Mouse (Mus musculus) midbrain, embryonic 16.5 days (tissue): ENCODE measurements around the gene Vps26c. TPM values are rescaled to one million over a fixed set of nuclear protein-coding genes. Genes with fewer than 3 reads are reported as not detected.

Experiments used
- ATAC-seq: fragments of 200-750 bp; cut with Nextera tagmentation; 2 replicates; pipeline ENCODE4 v1.8.0; 2017; ENCODE audit warnings: moderate TSS enrichment
- H3K27ac ChIP-seq: fragments of 300-500 bp; sonication (generic); 2 replicates; pipeline ENCODE4 v1.5.1; 2014; ENCODE audit warnings: mild to moderate bottlenecking, low read length, mixed read lengths
- H3K27me3 ChIP-seq: fragments of 300-500 bp; sonication (generic); 2 replicates; pipeline ENCODE4 v1.6.1; 2014; ENCODE audit warnings: low read depth, low read length, mixed read lengths; ENCODE audit not compliant: control insufficient read depth, insufficient read depth
- H3K36me3 ChIP-seq: fragments of 300-500 bp; sonication (generic); 2 replicates; pipeline ENCODE4 v1.6.1; 2014; ENCODE audit warnings: mild to moderate bottlenecking, low read length, moderate library complexity, mixed read lengths; ENCODE audit not compliant: control insufficient read depth, insufficient read depth
- H3K4me1 ChIP-seq: fragments of 300-500 bp; sonication (generic); 2 replicates; pipeline ENCODE4 v1.6.1; 2014; ENCODE audit warnings: mild to moderate bottlenecking, low read length, mixed read lengths; ENCODE audit not compliant: control insufficient read depth, insufficient read depth
- H3K4me2 ChIP-seq: fragments of 300-500 bp; sonication (generic); 2 replicates; pipeline ENCODE4 v1.6.1; 2014; ENCODE audit warnings: mild to moderate bottlenecking, low read length, mixed read lengths
- H3K4me3 ChIP-seq: fragments of 300-500 bp; sonication (generic); 2 replicates; pipeline ENCODE4 v1.5.1; 2014; ENCODE audit warnings: low read depth, mild to moderate bottlenecking, low read length, moderate library complexity, mixed read lengths
- H3K9ac ChIP-seq: fragments of 300-500 bp; sonication (generic); 2 replicates; pipeline ENCODE4 v1.6.1; 2014; ENCODE audit warnings: low read depth, low read length, mixed read lengths
- H3K9me3 ChIP-seq: fragments of 300-500 bp; sonication (generic); replicated peaks from 2 replicates; pipeline ENCODE4 v1.6.1; 2014; ENCODE audit warnings: mild to moderate bottlenecking, low read length, mixed read lengths; ENCODE audit not compliant: control insufficient read depth, poor library complexity, severe bottlenecking
- WGBS: fragments of 180-500 bp; shearing (Covaris S2); extraction: QIAGEN DNeasy Blood & Tissue Kit; methylation state at CpG from one replicate; pipeline ENCODE4 v1.1.7; 2014; 5-methylcytosine and 5-hydroxymethylcytosine counted together
- polyA plus RNA-seq: library from polyadenylated mRNA; unstranded; fragments of >200 nt; fragmentation: Nextera tagmentation; extraction: Ambion mirVana; gene quantifications from 2 replicates; pipeline ENCODE4 v1.2.1, GENCODE M21; 2015

The Vps26c gene
- polyA plus RNA-seq, 1 experiment from 2014 or later = 83.5 TPM

GRCm38 (mm10) chr16:94536417-94537158 lies 10.0 kb upstream of the Vps26c start:
- H3K9me3 ChIP-seq = no peaks in the 10 kb centered on the region
- H3K4me1 ChIP-seq = no peaks in the 10 kb centered on the region
- no peak overlapping the region for H3K27ac ChIP-seq
- H3K36me3 ChIP-seq = no peaks in the 10 kb centered on the region
- no peak overlapping the region for H3K4me2 ChIP-seq
- no peak overlapping the region for H3K9ac ChIP-seq
- H3K4me3 ChIP-seq = no peak overlapping the region
- ATAC-seq = no peak
- WGBS = 91% methylated on average over 7 of the region's 7 CpGs
- H3K27me3 ChIP-seq = no peaks in the 10 kb centered on the region

DNA sequence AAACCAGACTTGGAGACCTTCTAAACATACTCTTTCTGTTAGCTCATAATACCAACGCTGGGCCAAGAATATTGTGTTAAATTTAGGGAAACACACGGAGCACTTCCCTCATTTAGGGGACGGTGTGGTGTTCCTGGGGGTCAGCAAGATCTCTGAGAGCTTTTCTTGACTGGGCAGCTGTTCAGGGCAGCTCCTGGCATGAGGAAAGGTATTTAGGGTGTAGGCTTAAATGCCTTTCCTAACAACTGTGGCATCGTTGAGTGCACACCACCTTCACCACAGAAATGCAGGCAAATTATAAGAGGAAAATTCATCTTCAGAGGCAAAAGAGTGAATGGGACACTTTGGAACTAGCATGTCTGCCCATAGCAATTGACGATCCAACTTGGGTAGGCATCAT lies 9.1 kb upstream of the Vps26c start:
- no peak for ATAC-seq
- Histone ChIP-seq H3K9me3 (no peaks in the 10 kb centered on the region), H3K27ac (no peak overlapping the region), H3K36me3 (no peaks in the 10 kb centered on the region), H3K27me3 (no peaks in the 10 kb centered on the region), H3K4me2 (no peak overlapping the region), H3K9ac (no peak overlapping the region), H3K4me3 (no peak overlapping the region), H3K4me1 (no peaks in the 10 kb centered on the region)
- 91% methylated on average over 5 of the region's 5 CpGs for WGBS

DNA sequence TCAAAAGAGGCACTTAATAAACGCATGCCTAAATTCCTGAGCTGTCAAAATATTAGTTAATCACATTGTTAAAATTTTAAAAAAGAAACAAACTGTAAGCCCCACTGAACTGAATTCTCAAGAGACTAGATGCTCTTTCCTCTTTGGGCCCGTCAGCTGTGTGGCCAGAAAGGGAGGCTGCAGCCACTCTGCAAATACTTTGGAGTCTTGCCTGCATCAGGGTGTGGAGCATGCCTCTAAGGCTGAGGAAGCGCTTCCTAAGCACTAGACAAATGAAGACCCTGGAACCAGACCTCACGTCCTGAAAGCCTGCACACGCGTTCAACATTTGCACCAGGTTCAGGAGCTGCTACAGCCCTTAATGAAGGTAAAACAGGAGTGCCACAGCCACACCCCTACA lies 7.0 kb upstream of the Vps26c start:
- H3K4me1 ChIP-seq = no peaks in the 10 kb centered on the region
- H3K4me3 ChIP-seq = no peak overlapping the region
- H3K4me2 ChIP-seq = no peak overlapping the region
- ATAC-seq = no peak
- no peaks in the 10 kb centered on the region for H3K36me3 ChIP-seq
- H3K9ac ChIP-seq = no peak overlapping the region
- H3K27ac ChIP-seq = no peak overlapping the region
- H3K27me3 ChIP-seq = no peaks in the 10 kb centered on the region
- no peaks in the 10 kb centered on the region for H3K9me3 ChIP-seq
- 89% methylated on average over 6 of the region's 6 CpGs for WGBS

GRCm38 (mm10) chr16:94531268-94531667 lies 4.6 kb upstream of the Vps26c start:
- H3K27ac ChIP-seq = no peak overlapping the region
- H3K36me3 ChIP-seq = no peaks in the 10 kb centered on the region
- peaks cover 8% of the 10 kb centered on the region for H3K4me1 ChIP-seq
- ATAC-seq = no peak
- H3K27me3 ChIP-seq = no peaks in the 10 kb centered on the region
- H3K4me2 ChIP-seq = no peak overlapping the region
- 85% methylated on average over 4 of the region's 4 CpGs for WGBS
- no peak overlapping the region for H3K4me3 ChIP-seq
- no peaks in the 10 kb centered on the region for H3K9me3 ChIP-seq
- H3K9ac ChIP-seq = no peak overlapping the region

- peak overlapping the region; percentile 86 for H3K27ac ChIP-seq
- H3K36me3 ChIP-seq = no peaks in the 10 kb centered on the region
- peaks cover 23% of the 10 kb centered on the region for H3K4me1 ChIP-seq
- peak overlapping the region; percentile 68 for H3K4me3 ChIP-seq
- no peak for ATAC-seq
- WGBS = 67% methylated on average over 3 of the region's 3 CpGs
- no peaks in the 10 kb centered on the region for H3K9me3 ChIP-seq
- peak overlapping the region; percentile 67 for H3K9ac ChIP-seq
- H3K27me3 ChIP-seq = no peaks in the 10 kb centered on the region
- H3K4me2 ChIP-seq = peak overlapping the region; percentile 73
Observed at GRCm38 (mm10) chr16:94527546-94527945, 916 bp upstream of the Vps26c start.

DNA sequence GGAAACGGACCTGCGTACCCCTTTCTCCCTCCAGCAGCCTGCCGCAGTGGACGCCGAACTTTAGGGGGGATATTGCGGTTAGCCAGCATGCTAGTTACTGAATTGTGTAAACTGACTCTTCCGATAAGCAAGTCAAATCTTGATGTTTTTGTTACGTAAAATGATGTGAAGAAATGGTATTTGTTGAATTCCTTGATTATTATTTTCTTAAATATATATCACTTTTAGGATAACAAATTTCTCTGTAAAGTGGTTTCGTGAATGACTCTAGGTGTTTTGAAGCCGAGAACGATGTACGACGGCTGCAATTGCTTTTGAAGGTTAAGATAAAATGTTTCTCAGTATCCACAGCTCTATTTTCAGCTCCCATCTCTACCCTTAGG lies 513 bp upstream of the Vps26c start:
- no peaks in the 10 kb centered on the region for H3K9me3 ChIP-seq

DNA sequence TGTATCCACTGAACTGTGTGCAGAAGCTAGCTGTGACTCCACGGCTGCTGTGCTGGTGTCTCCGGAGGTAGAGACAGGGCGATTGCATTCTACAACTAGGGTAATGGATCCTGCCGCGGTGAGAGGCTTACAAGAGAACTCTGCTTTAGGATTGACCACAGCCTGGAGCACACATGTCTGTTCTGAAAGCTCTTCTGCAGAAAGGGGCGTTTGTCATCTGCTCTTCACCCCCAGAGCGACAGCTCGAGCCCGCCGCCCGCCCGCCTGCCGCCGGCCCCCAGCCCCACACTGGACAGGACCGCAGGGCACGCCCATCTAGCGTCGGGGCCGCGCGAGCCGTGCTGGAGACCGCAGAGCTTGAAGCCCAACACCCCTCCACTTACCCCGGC lies 681 bp downstream of the Vps26c start:
- peak; percentile 84 for ATAC-seq

More for the DNA sequence above, 513 bp upstream of the Vps26c start:
- H3K27ac ChIP-seq = peak overlapping the region; percentile 86
- peak overlapping the region; percentile 73 for H3K4me2 ChIP-seq
- no peaks in the 10 kb centered on the region for H3K36me3 ChIP-seq
- no peaks in the 10 kb centered on the region for H3K27me3 ChIP-seq
- no peak for ATAC-seq
- H3K4me3 ChIP-seq = peak overlapping the region; percentile 68
- H3K9ac ChIP-seq = peak overlapping the region; percentile 67
- WGBS = 6% methylated on average over 13 of the region's 13 CpGs
- peaks cover 23% of the 10 kb centered on the region for H3K4me1 ChIP-seq

GRCm38 (mm10) chr16:94524691-94525090 lies 1.9 kb downstream of the Vps26c start:
- Histone ChIP-seq H3K9me3 (no peaks in the 10 kb centered on the region), H3K4me1 (peaks cover 23% of the 10 kb centered on the region), H3K27me3 (no peaks in the 10 kb centered on the region), H3K36me3 (no peaks in the 10 kb centered on the region), H3K9ac (no peak overlapping the region), H3K4me2 (no peak overlapping the region), H3K4me3 (no peak overlapping the region), H3K27ac (no peak overlapping the region)
- WGBS = 82% methylated on average over 9 of the region's 9 CpGs
- ATAC-seq = no peak

More for the DNA sequence above, 681 bp downstream of the Vps26c start:
- H3K27me3 ChIP-seq = no peaks in the 10 kb centered on the region
- H3K4me1 ChIP-seq = peaks cover 23% of the 10 kb centered on the region
- H3K36me3 ChIP-seq = no peaks in the 10 kb centered on the region
- H3K27ac ChIP-seq = peak overlapping the region; percentile 86
- peak overlapping the region; percentile 68 for H3K4me3 ChIP-seq
- H3K9me3 ChIP-seq = no peaks in the 10 kb centered on the region
- H3K9ac ChIP-seq = peak overlapping the region; percentile 67
- H3K4me2 ChIP-seq = peak overlapping the region; percentile 73
- WGBS = 0% methylated on average over 23 of the region's 24 CpGs

DNA sequence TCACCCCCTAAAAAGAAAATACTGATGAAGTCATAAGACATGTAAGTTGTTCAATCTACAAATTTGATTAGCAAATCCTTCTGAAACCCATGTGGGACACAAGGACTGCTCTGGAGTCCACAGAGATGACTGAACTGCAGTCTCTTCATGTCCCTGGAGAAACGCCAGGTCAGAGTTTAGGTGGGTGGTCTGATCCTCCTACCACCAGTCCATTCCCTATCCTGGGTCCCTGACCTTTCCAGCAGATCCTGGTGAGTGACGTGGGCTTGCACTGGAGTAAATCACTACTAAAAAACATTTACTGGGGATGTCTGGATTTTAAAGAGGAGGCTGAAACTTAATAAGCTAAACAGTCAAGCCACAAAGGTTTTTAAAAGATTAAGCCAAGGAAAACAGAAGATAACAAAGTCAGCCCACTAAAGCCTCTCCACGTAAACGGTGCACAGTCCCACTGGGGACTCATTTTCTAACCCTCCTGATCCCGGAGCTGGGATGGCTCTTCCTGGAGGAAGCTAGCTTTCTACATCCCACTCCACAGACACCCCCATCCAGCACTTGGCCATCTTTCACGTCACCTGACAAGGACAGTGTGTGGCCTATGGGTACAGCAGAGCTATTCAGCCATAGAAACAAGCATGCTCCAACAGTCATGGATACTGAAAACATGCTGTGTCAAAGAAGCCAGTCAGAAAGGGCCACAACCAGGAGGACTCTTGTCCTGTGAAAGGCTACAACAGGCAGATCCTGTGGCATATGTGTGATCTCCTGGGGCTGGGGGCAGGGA lies 2.8 kb downstream of the Vps26c start:
- Histone ChIP-seq H3K4me1 (peaks cover 23% of the 10 kb centered on the region), H3K4me3 (no peak overlapping the region), H3K36me3 (no peaks in the 10 kb centered on the region), H3K9ac (no peak overlapping the region), H3K27ac (no peak overlapping the region), H3K27me3 (no peaks in the 10 kb centered on the region), H3K4me2 (no peak overlapping the region), H3K9me3 (no peaks in the 10 kb centered on the region)
- 69% methylated on average over 6 of the region's 6 CpGs for WGBS
- ATAC-seq = no peak
